Comparison of ENCODE assay signal across 24 mouse cellular contexts in genomic region chr6:17740128-17740527, GRCm38 (mm10). TPM values are rescaled to one million over a fixed set of nuclear protein-coding genes. Genes with fewer than 3 reads are reported as not detected.
DNase-seq lines count a peak whose midpoint lies in the region; ATAC-seq and TF ChIP-seq lines count a peak whose summit lies in the region.
"Had no signal": no experiment of that assay in that cellular context is flagged by ENCODE, and none has a peak within 500 bp of the region (broad histone marks: within the 10 kb centered on the region; RNA-seq: fewer than 3 reads in every experiment).

No protein-coding gene starts in this region.

- H3K9ac ChIP-seq in liver, embryonic 13.5 days, result no peak overlapping the region
- H3K9ac ChIP-seq in liver, embryonic 11.5 days (ENCODE audit: low read depth, low read length), result no peak overlapping the region
- H3K9ac ChIP-seq in lung, embryonic 15.5 days, result no peak overlapping the region
- no peak overlapping the region for H3K9ac ChIP-seq in lung, postnatal 0 days (replicated peaks; ENCODE audit: low read depth)
- H3K9ac ChIP-seq: embryonic facial prominence, embryonic 12.5 days; forebrain, embryonic 13.5 days; forebrain, embryonic 15.5 days had no signal

- no peaks in the 10 kb centered on the region for H3K27me3 ChIP-seq in liver, embryonic 13.5 days
- no peaks in the 10 kb centered on the region for H3K27me3 ChIP-seq in liver, embryonic 11.5 days (replicated peaks; ENCODE audit: control insufficient read depth, insufficient read depth, low read length)
- no peaks in the 10 kb centered on the region for H3K27me3 ChIP-seq in lung, embryonic 15.5 days
- no peaks in the 10 kb centered on the region for H3K27me3 ChIP-seq in lung, postnatal 0 days (replicated peaks; ENCODE audit: insufficient read depth, low read length)
- H3K27me3 ChIP-seq: CH12.LX; embryonic facial prominence, embryonic 12.5 days; forebrain, embryonic 13.5 days; forebrain, embryonic 15.5 days; Patski had no signal

- no peaks in the 10 kb centered on the region for H3K9me3 ChIP-seq in liver, embryonic 13.5 days (replicated peaks)
- H3K9me3 ChIP-seq in liver, embryonic 11.5 days (ENCODE audit: control insufficient read depth, low read length), result no peaks in the 10 kb centered on the region
- no peaks in the 10 kb centered on the region for H3K9me3 ChIP-seq in lung, embryonic 15.5 days
- no peaks in the 10 kb centered on the region for H3K9me3 ChIP-seq in lung, postnatal 0 days (ENCODE audit: low read length)
- H3K9me3 ChIP-seq: embryonic facial prominence, embryonic 10.5 days; embryonic facial prominence, embryonic 12.5 days; forebrain, embryonic 13.5 days; forebrain, embryonic 15.5 days; G1E had no signal

- TF ChIP-seq CTCF in lung, postnatal 0 days (IDR thresholded peaks at IDR 0.05), result no peak

- DNase-seq in liver, embryonic 13.5 days, result no peak
- DNase-seq in liver, embryonic 11.5 days (ENCODE audit: low spot score), result no peak
- no peak for DNase-seq in lung, postnatal 14 days
- peak; percentile 56 for DNase-seq in lung, postnatal 0 days (ENCODE audit: low spot score)
- no peak for DNase-seq in lung, postnatal 4 days
- DNase-seq: adrenal gland, adult 8-10 months; adrenal gland, postnatal 14 days; adrenal gland, postnatal 36 days; B cell, adult 2 months; cerebellum, adult 11-12 months; cerebellum, adult 2 months; cerebellum, adult 9-10 months; cerebellum, postnatal 10 days; cerebellum, postnatal 25 days had no signal

- no peak overlapping the region for H3K4me2 ChIP-seq in liver, embryonic 13.5 days
- no peak overlapping the region for H3K4me2 ChIP-seq in liver, embryonic 11.5 days
- no peak overlapping the region for H3K4me2 ChIP-seq in lung, embryonic 15.5 days
- no peak overlapping the region for H3K4me2 ChIP-seq in lung, postnatal 0 days (replicated peaks; ENCODE audit: low read depth, low read length)
- H3K4me2 ChIP-seq: embryonic facial prominence, embryonic 12.5 days; forebrain, embryonic 13.5 days; forebrain, embryonic 15.5 days had no signal

- H3K36me3 ChIP-seq in liver, embryonic 13.5 days, result no peaks in the 10 kb centered on the region
- H3K36me3 ChIP-seq in liver, embryonic 11.5 days (ENCODE audit: control insufficient read depth, insufficient read depth, low read length), result no peaks in the 10 kb centered on the region
- no peaks in the 10 kb centered on the region for H3K36me3 ChIP-seq in lung, embryonic 15.5 days
- no peaks in the 10 kb centered on the region for H3K36me3 ChIP-seq in lung, postnatal 0 days (ENCODE audit: insufficient read depth, low read length)
- H3K36me3 ChIP-seq: embryonic facial prominence, embryonic 10.5 days; embryonic facial prominence, embryonic 12.5 days; forebrain, embryonic 15.5 days; G1E had no signal

- no peak overlapping the region for H3K4me3 ChIP-seq in liver, embryonic 13.5 days (replicated peaks)
- no peak overlapping the region for H3K4me3 ChIP-seq in liver, embryonic 11.5 days (ENCODE audit: low read depth, low read length)
- H3K4me3 ChIP-seq in lung, embryonic 15.5 days, result no peak overlapping the region
- H3K4me3 ChIP-seq in lung, postnatal 0 days (ENCODE audit: low read depth, low read length), result no peak overlapping the region
- H3K4me3 ChIP-seq: embryonic facial prominence, embryonic 10.5 days; embryonic facial prominence, embryonic 12.5 days; forebrain, embryonic 13.5 days; forebrain, embryonic 15.5 days had no signal

- TF ChIP-seq EP300 in lung, postnatal 0 days (IDR thresholded peaks at IDR 0.05), result no peak

- 0 out of 2 replicates have a peak overlapping the region, but pooled peaks have one; percentile 94 for H3K27ac ChIP-seq in liver, embryonic 13.5 days
- H3K27ac ChIP-seq in liver, embryonic 11.5 days (ENCODE audit: low read depth, low read length), result no peak overlapping the region
- peak overlapping the region; percentile 76 for H3K27ac ChIP-seq in lung, embryonic 15.5 days
- H3K27ac ChIP-seq in lung, postnatal 0 days (ENCODE audit: low read length), result no peak overlapping the region
- H3K27ac ChIP-seq: embryonic facial prominence, embryonic 10.5 days; embryonic facial prominence, embryonic 12.5 days; forebrain, embryonic 13.5 days; forebrain, embryonic 15.5 days had no signal

- no peak for ATAC-seq in liver, embryonic 13.5 days (ENCODE audit: low read depth)
- no peak for ATAC-seq in liver, embryonic 11.5 days (replicated peaks; ENCODE audit: low FRiP score)
- ATAC-seq in lung, embryonic 15.5 days (ENCODE audit: borderline replicate concordance, extremely low read depth, low FRiP score, low TSS enrichment), result peak; percentile 60; the same call in 1 of the 2 replicates
- 0 out of 2 replicates have a peak, but pooled peaks have one; percentile 17 for ATAC-seq in lung, postnatal 0 days
- ATAC-seq: activated CD4-positive, CD25-positive, alpha-beta regulatory T cell, adult 4 months; CD4-positive, CD25-positive, alpha-beta regulatory T cell, adult 4 months; forebrain, embryonic 13.5 days; forebrain, embryonic 15.5 days; Patski had no signal

- H3K4me1 ChIP-seq in liver, embryonic 13.5 days (replicated peaks), result peaks cover 69% of the 10 kb centered on the region
- peaks cover 45% of the 10 kb centered on the region for H3K4me1 ChIP-seq in liver, embryonic 11.5 days (replicated peaks; ENCODE audit: control insufficient read depth, insufficient read depth, low read length)
- H3K4me1 ChIP-seq in lung, embryonic 15.5 days, result peaks cover 24% of the 10 kb centered on the region; the same call in 1 of the 2 replicates
- no peaks in the 10 kb centered on the region for H3K4me1 ChIP-seq in lung, postnatal 0 days (ENCODE audit: insufficient read depth, low read depth, low read length)
- H3K4me1 ChIP-seq: embryonic facial prominence, embryonic 10.5 days; embryonic facial prominence, embryonic 12.5 days; forebrain, embryonic 13.5 days; forebrain, embryonic 15.5 days had no signal

- WGBS in liver, embryonic 13.5 days (ENCODE audit: insufficient replicate concordance), result 83% methylated on average over 1 of the region's 1 CpGs
- WGBS in liver, embryonic 11.5 days, result 92% methylated on average over 1 of the region's 1 CpGs
- WGBS in lung, embryonic 15.5 days, result 40% methylated on average over 1 of the region's 1 CpGs
- WGBS in lung, postnatal 0 days, result 54% methylated on average over 1 of the region's 1 CpGs

RNA-seq across cellular contexts. Expression of gene St7, which starts 47.4 kb away (rescaled TPM):
- polyA plus RNA-seq in liver, embryonic 13.5 days (2015; fragmentation: Nextera tagmentation; extraction: Ambion mirVana), result 11.0 and 11.8 TPM in 2 replicates
- 16.9 and 18.6 TPM in 2 replicates for polyA plus RNA-seq in liver, embryonic 11.5 days (2014; fragmentation: Nextera tagmentation; extraction: Ambion mirVana)
- polyA plus RNA-seq in lung, embryonic 15.5 days (2015; fragmentation: Nextera tagmentation; extraction: Ambion mirVana), result 44.0 and 45.6 TPM in 2 replicates
- polyA plus RNA-seq in lung, postnatal 0 days (2015; fragmentation: Nextera tagmentation; extraction: Ambion mirVana), result 23.7 and 24.5 TPM in 2 replicates

Comparison
In these comparisons a context has a peak if more than half of its experiments do, and no peak if none do; other contexts are left out.
1. H3K27ac ChIP-seq: peak in liver, embryonic 13.5 days (single experiment) and lung, embryonic 15.5 days (single experiment); none in liver, embryonic 11.5 days (single experiment) and lung, postnatal 0 days (single experiment).
2. ATAC-seq: peak in lung, embryonic 15.5 days (single experiment) and lung, postnatal 0 days (single experiment); none in liver, embryonic 13.5 days (single experiment) and liver, embryonic 11.5 days (single experiment).